Mouse (Mus musculus) fat pad, adult 2 months (tissue): Measurements from ENCODE around the gene Eif4e2.

Experiments used
- DNase-seq: peaks from one replicate; pipeline ENCODE4 v3.0.0-alpha.2; 2011; ENCODE audit warnings: low read depth, low spot score; ENCODE audit errors: extremely low read depth

Eif4e2 gene

GRCm38 (mm10) chr1:87259316-87259715, 45.6 kb downstream of the Eif4e2 start:
- DNase-seq, result no peak

GRCm38 (mm10) chr1:87263257-87263656, 49.5 kb downstream of the Eif4e2 start:
- no peak for DNase-seq

- no peak for DNase-seq
These were observed 50.1 kb downstream of the Eif4e2 start for GRCm38 (mm10) chr1:87263796-87264133.

GRCm38 (mm10) chr1:87264134-87265006, 50.7 kb downstream of the Eif4e2 start, which contains the start of gene Efhd1:
Efhd1 (plus strand) TSS chr1:87264363.
- DNase-seq, result no peak

GRCm38 (mm10) chr1:87265200-87265599, 51.5 kb downstream of the Eif4e2 start:
- no peak for DNase-seq

- no peak for DNase-seq
These were observed 52.8 kb downstream of the Eif4e2 start for GRCm38 (mm10) chr1:87266296-87267090.

GRCm38 (mm10) chr1:87270204-87270603, 56.5 kb downstream of the Eif4e2 start:
- no peak for DNase-seq

- no peak for DNase-seq
These were observed 57.1 kb downstream of the Eif4e2 start for GRCm38 (mm10) chr1:87270641-87271467.

- DNase-seq, result no peak
These were observed 57.9 kb downstream of the Eif4e2 start for GRCm38 (mm10) chr1:87271596-87271995.

- no peak for DNase-seq
These were observed 58.7 kb downstream of the Eif4e2 start for GRCm38 (mm10) chr1:87272462-87272861.

- DNase-seq, result no peak
These were observed 59.8 kb downstream of the Eif4e2 start for GRCm38 (mm10) chr1:87273514-87273942.

- DNase-seq, result no peak
These were observed 60.4 kb downstream of the Eif4e2 start for GRCm38 (mm10) chr1:87274134-87274533.

- no peak for DNase-seq
These were observed 61.4 kb downstream of the Eif4e2 start for GRCm38 (mm10) chr1:87275151-87275550.

- DNase-seq, result no peak
These were observed 62.3 kb downstream of the Eif4e2 start for GRCm38 (mm10) chr1:87276056-87276455.

GRCm38 (mm10) chr1:87280281-87280680, 66.6 kb downstream of the Eif4e2 start:
- DNase-seq, result no peak

GRCm38 (mm10) chr1:87281599-87282412, 68.1 kb downstream of the Eif4e2 start:
- no peak for DNase-seq

GRCm38 (mm10) chr1:87282413-87282788, 68.7 kb downstream of the Eif4e2 start:
- no peak for DNase-seq

- no peak for DNase-seq
These were observed 69.8 kb downstream of the Eif4e2 start for GRCm38 (mm10) chr1:87283410-87283960.

GRCm38 (mm10) chr1:87287105-87287504, 73.4 kb downstream of the Eif4e2 start:
- DNase-seq, result no peak
